Comparison of ENCODE assay signal across 8 mouse cellular contexts in genomic region chr1:179545768-179546550, GRCm38 (mm10). TPM values are rescaled to one million over a fixed set of nuclear protein-coding genes. Genes with fewer than 3 reads are reported as not detected.
A peak's percentile ranks its signal among the peaks of the same experiment; 100 is the strongest.
DNase-seq lines count a peak whose midpoint lies in the region; ATAC-seq and TF ChIP-seq lines count a peak whose summit lies in the region.
"Not testable (repeated sequence)": the region's sequence is repeated elsewhere in the genome, so short reads cannot be mapped to it uniquely, and the experiment has no call there.

Gene Tfb2m, minus strand, starts transcription at chr1:179546267.
Gene Cnst, plus strand, starts transcription at chr1:179546370.

- H3K4me1 ChIP-seq in G1E (ENCODE audit: insufficient read depth, low read depth, low read length) = peaks cover 61% of the 10 kb centered on the region
- peaks cover 17% of the 10 kb centered on the region for H3K4me1 ChIP-seq in forebrain, postnatal 0 days (ENCODE audit: insufficient read depth)
- peaks cover 21% of the 10 kb centered on the region for H3K4me1 ChIP-seq in lung, embryonic 15.5 days

- peak; percentile 97 for ATAC-seq in G1E (ENCODE audit: extremely low read depth, insufficient number of reproducible peaks, low FRiP score, poor library complexity, severe bottlenecking)
- peak; percentile 99 for ATAC-seq in forebrain, postnatal 0 days
- ATAC-seq in lung, embryonic 15.5 days (ENCODE audit: borderline replicate concordance, extremely low read depth, low FRiP score, low TSS enrichment) = peak; percentile 99

- H3K9ac ChIP-seq in forebrain, postnatal 0 days = peak within 1 kb of the TSS; percentile 80
- peak within 1 kb of the TSS; percentile 78 for H3K9ac ChIP-seq in lung, embryonic 15.5 days

- peak within 1 kb of the TSS; percentile 63 for H3K4me2 ChIP-seq in forebrain, postnatal 0 days (ENCODE audit: low read depth)
- H3K4me2 ChIP-seq in lung, embryonic 15.5 days = peak within 1 kb of the TSS; percentile 67

- not testable (repeated sequence) for TF ChIP-seq CTCF in G1E (IDR thresholded peaks at IDR 0.05; ENCODE audit: low read depth, low read length); forebrain, postnatal 0 days (IDR thresholded peaks at IDR 0.05; ENCODE audit: low read depth)

- H3K9me3 ChIP-seq in G1E (replicated peaks); forebrain, postnatal 0 days (ENCODE audit: low read length); lung, embryonic 15.5 days: not testable (repeated sequence)

- H3K27ac ChIP-seq in forebrain, postnatal 0 days (ENCODE audit: low read depth, low read length) = peak within 1 kb of the TSS; percentile 95
- H3K27ac ChIP-seq in lung, embryonic 15.5 days = peak within 1 kb of the TSS; percentile 97

- peak within 1 kb of the TSS; percentile 87 for H3K4me3 ChIP-seq in G1E (ENCODE audit: low read depth, low read length)
- peak within 1 kb of the TSS; percentile 76 for H3K4me3 ChIP-seq in forebrain, postnatal 0 days (ENCODE audit: low read depth, low read length)
- H3K4me3 ChIP-seq in lung, embryonic 15.5 days = peak within 1 kb of the TSS; percentile 91

- DNase-seq in G1E (ENCODE audit: low spot score) = peak; percentile 80
- DNase-seq in cerebellum, adult 18-20 months = peak; percentile 99
- peak; percentile 97 for DNase-seq in forebrain, postnatal 0 days
- DNase-seq in heart, postnatal 4 days = peak; percentile 98
- DNase-seq in layer of hippocampus, adult 8-10 months (ENCODE audit: low spot score in 2 of 2) = peak; percentile 97 to 98
- DNase-seq in ovary, adult 18-20 months (ENCODE audit: low spot score) = peak; percentile 98
- peak; percentile 97 for DNase-seq in thymus, postnatal 0 days (ENCODE audit: low spot score)

- WGBS in forebrain, postnatal 0 days = under 1% methylated on average over 68 of the region's 69 CpGs
- under 1% methylated on average over 69 of the region's 69 CpGs for WGBS in lung, embryonic 15.5 days

- H3K36me3 ChIP-seq in G1E (replicated peaks) = peaks cover 49% of the 10 kb centered on the region
- H3K36me3 ChIP-seq in forebrain, postnatal 0 days (ENCODE audit: insufficient read depth); lung, embryonic 15.5 days: not testable (repeated sequence)

- H3K27me3 ChIP-seq in G1E (ENCODE audit: insufficient read depth, low read length); forebrain, postnatal 0 days (ENCODE audit: insufficient read depth, low read length); lung, embryonic 15.5 days: not testable (repeated sequence)

RNA-seq across cellular contexts. Expression of gene Tfb2m, which starts in this region (rescaled TPM):
- total RNA-seq in G1E (2014; fragmentation: Nextera tagmentation) (29.4 and 39.8 TPM in 2 replicates), G1E (2017) (40.5 and 51.9 TPM in 2 replicates)
- 9.0 and 9.7 TPM in 2 replicates for polyA plus RNA-seq in G1E (2012)
- total RNA-seq in forebrain, postnatal 0 days (2014; rRNA removed) = 21.8 and 22.3 TPM in 2 replicates
- polyA plus RNA-seq in forebrain, postnatal 0 days (2015; fragmentation: Nextera tagmentation; extraction: Ambion mirVana) = 45.9 and 47.3 TPM in 2 replicates
- 10 to 100 TPM; 23.0 to 25.1 TPM for total RNA-seq in heart, postnatal 4 days (2021)
- 10 to 100 TPM; 20.1 to 26.4 (median 24.8) TPM for total RNA-seq in layer of hippocampus, adult 8-10 months (2022)
- 30.5 and 31.1 TPM in 2 replicates for polyA plus RNA-seq in lung, embryonic 15.5 days (2015; fragmentation: Nextera tagmentation; extraction: Ambion mirVana)
- 38.5 and 39.6 TPM in 2 replicates for polyA plus RNA-seq in thymus, postnatal 0 days (2015; fragmentation: Nextera tagmentation; extraction: Ambion mirVana)

RNA-seq across cellular contexts. Expression of gene Cnst, which starts in this region (rescaled TPM):
- total RNA-seq in G1E (2014; fragmentation: Nextera tagmentation) (27.1 TPM in 2 replicates), G1E (2017) (31.6 and 32.9 TPM in 2 replicates)
- polyA plus RNA-seq in G1E (2012) = 14.4 and 14.6 TPM in 2 replicates
- total RNA-seq in forebrain, postnatal 0 days (2014; rRNA removed) = 26.0 and 28.5 TPM in 2 replicates
- 8.6 and 12.8 TPM in 2 replicates for polyA plus RNA-seq in forebrain, postnatal 0 days (2015; fragmentation: Nextera tagmentation; extraction: Ambion mirVana)
- total RNA-seq in heart, postnatal 4 days (2021) = 10 to 100 TPM; 31.6 to 31.8 TPM
- 10 to 100 TPM; 30.5 to 35.9 (median 31.9) TPM for total RNA-seq in layer of hippocampus, adult 8-10 months (2022)
- polyA plus RNA-seq in lung, embryonic 15.5 days (2015; fragmentation: Nextera tagmentation; extraction: Ambion mirVana) = 16.1 and 18.0 TPM in 2 replicates
- polyA plus RNA-seq in thymus, postnatal 0 days (2015; fragmentation: Nextera tagmentation; extraction: Ambion mirVana) = 18.0 and 18.8 TPM in 2 replicates

Comparison
In these comparisons a context has a peak if more than half of its experiments do, and no peak if none do; other contexts are left out.
1. Peak in every context shown above with its lines: DNase-seq, ATAC-seq, H3K4me3 ChIP-seq and H3K27ac ChIP-seq.